Mouse (Mus musculus): ENCODE data around the gene Ifih1.

Ifih1 gene

GRCm38 (mm10) chr2:62646014-62646645, at the start of gene Ifih1:
Gene Ifih1 (minus strand): TSS chr2:62646255.
- DNase-seq (ENCODE audit: low read depth, low spot score): no peak

GRCm38 (mm10) chr2:62685934-62686333, 39.9 kb upstream of the Ifih1 start:
- DNase-seq (ENCODE audit: low read depth, low spot score): no peak

GRCm38 (mm10) chr2:62684989-62685595, 39.0 kb upstream of the Ifih1 start:
- no peak for DNase-seq (ENCODE audit: low read depth, low spot score)

- no peak for DNase-seq (ENCODE audit: low read depth, low spot score)
Observed at GRCm38 (mm10) chr2:62681667-62682066, 35.6 kb upstream of the Ifih1 start.

- DNase-seq (ENCODE audit: low read depth, low spot score): no peak
Observed at GRCm38 (mm10) chr2:62672788-62673187, 26.7 kb upstream of the Ifih1 start.

GRCm38 (mm10) chr2:62670767-62671166, 24.7 kb upstream of the Ifih1 start:
- DNase-seq (ENCODE audit: low read depth, low spot score): no peak

- DNase-seq (ENCODE audit: low read depth, low spot score): no peak
Observed at GRCm38 (mm10) chr2:62670301-62670700, 24.2 kb upstream of the Ifih1 start.

- no peak for DNase-seq (ENCODE audit: low read depth, low spot score)
Observed at GRCm38 (mm10) chr2:62669848-62670247, 23.8 kb upstream of the Ifih1 start.

GRCm38 (mm10) chr2:62665536-62665935, 19.5 kb upstream of the Ifih1 start:
- no peak for DNase-seq (ENCODE audit: low read depth, low spot score)

- DNase-seq (ENCODE audit: low read depth, low spot score): no peak
Observed at GRCm38 (mm10) chr2:62664839-62665238, 18.8 kb upstream of the Ifih1 start.

GRCm38 (mm10) chr2:62664135-62664670, 18.1 kb upstream of the Ifih1 start, which contains the start of gene Gca:
Gene Gca (plus strand): TSS chr2:62664285.
- peak; percentile 56 for DNase-seq (ENCODE audit: low read depth, low spot score)

- no peak for DNase-seq (ENCODE audit: low read depth, low spot score)
Observed at GRCm38 (mm10) chr2:62662560-62662959, 16.5 kb upstream of the Ifih1 start.

GRCm38 (mm10) chr2:62660565-62660964, 14.5 kb upstream of the Ifih1 start:
- DNase-seq (ENCODE audit: low read depth, low spot score): no peak

- DNase-seq (ENCODE audit: low read depth, low spot score): no peak
Observed at GRCm38 (mm10) chr2:62656072-62656471, 10.0 kb upstream of the Ifih1 start.

- DNase-seq (ENCODE audit: low read depth, low spot score): no peak
Observed at GRCm38 (mm10) chr2:62654519-62655338, 8.7 kb upstream of the Ifih1 start.

- no peak for DNase-seq (ENCODE audit: low read depth, low spot score)
Observed at GRCm38 (mm10) chr2:62652466-62652865, 6.4 kb upstream of the Ifih1 start.

GRCm38 (mm10) chr2:62651890-62652289, 5.8 kb upstream of the Ifih1 start:
- DNase-seq (ENCODE audit: low read depth, low spot score): no peak

- no peak for DNase-seq (ENCODE audit: low read depth, low spot score)
Observed at GRCm38 (mm10) chr2:62646671-62647289, 725 bp upstream of the Ifih1 start.

- DNase-seq (ENCODE audit: low read depth, low spot score): no peak
Observed at GRCm38 (mm10) chr2:62645475-62645874, 580 bp downstream of the Ifih1 start.

- no peak for DNase-seq (ENCODE audit: low read depth, low spot score)
Observed at GRCm38 (mm10) chr2:62644891-62645290, 1.2 kb downstream of the Ifih1 start.

- no peak for DNase-seq (ENCODE audit: low read depth, low spot score)
Observed at GRCm38 (mm10) chr2:62643405-62644305, 2.4 kb downstream of the Ifih1 start.
